Mouse (Mus musculus): ENCODE data around the gene Rps27rt. TPM values are rescaled to one million over a fixed set of nuclear protein-coding genes. Genes with fewer than 3 reads are reported as not detected.

Rps27rt gene
- polyA plus RNA-seq, 1 experiment from 2014 or later = 272 TPM

GRCm38 (mm10) chr9:114934231-114934630 lies 48.3 kb downstream of the Rps27rt start:
- Histone ChIP-seq H3K27ac (peak overlapping the region; percentile 88), H3K36me3 (no peaks in the 10 kb centered on the region), H3K4me3 (peak overlapping the region; percentile 78), H3K9me3 (no peaks in the 10 kb centered on the region), H3K27me3 (ENCODE audit: insufficient read depth, poor library complexity, severe bottlenecking) (peaks cover 6% of the 10 kb centered on the region; the same call in 1 of the 2 replicates), H3K4me1 (replicated peaks) (peaks cover 32% of the 10 kb centered on the region)
- no peak for DNase-seq (ENCODE audit: low spot score)
- 70% methylated on average over 11 of the region's 11 CpGs for WGBS

- H3K4me3 ChIP-seq = peak within 1 kb of the TSS; percentile 78
- H3K9me3 ChIP-seq = no peaks in the 10 kb centered on the region
- peak; percentile 97 for DNase-seq (ENCODE audit: low spot score)
- peaks cover 32% of the 10 kb centered on the region for H3K4me1 ChIP-seq (replicated peaks)
- peak within 1 kb of the TSS; percentile 88 for H3K27ac ChIP-seq
- H3K27me3 ChIP-seq (ENCODE audit: insufficient read depth, poor library complexity, severe bottlenecking) = peaks cover 6% of the 10 kb centered on the region; the same call in 1 of the 2 replicates
- no peaks in the 10 kb centered on the region for H3K36me3 ChIP-seq
- under 1% methylated on average over 30 of the region's 30 CpGs for WGBS
Observed at GRCm38 (mm10) chr9:114933723-114934171, 48.8 kb downstream of the Rps27rt start, which contains the start of gene Gpd1l. Gpd1l (minus strand) TSS chr9:114933987.

GRCm38 (mm10) chr9:114933037-114933722 lies 49.4 kb downstream of the Rps27rt start:
- no peaks in the 10 kb centered on the region for H3K9me3 ChIP-seq
- peak overlapping the region; percentile 88 for H3K27ac ChIP-seq
- 2% methylated on average over 50 of the region's 50 CpGs for WGBS
- peak overlapping the region; percentile 78 for H3K4me3 ChIP-seq
- no peak for DNase-seq (ENCODE audit: low spot score)
- H3K27me3 ChIP-seq (ENCODE audit: insufficient read depth, poor library complexity, severe bottlenecking) = peaks cover 6% of the 10 kb centered on the region; the same call in 1 of the 2 replicates
- no peaks in the 10 kb centered on the region for H3K36me3 ChIP-seq
- H3K4me1 ChIP-seq (replicated peaks) = peaks cover 32% of the 10 kb centered on the region

GRCm38 (mm10) chr9:114932607-114933006 lies 49.9 kb downstream of the Rps27rt start:
- Histone ChIP-seq H3K4me3 (peak overlapping the region; percentile 78), H3K9me3 (no peaks in the 10 kb centered on the region), H3K27ac (peak overlapping the region; percentile 88; the same call in 1 of the 2 replicates), H3K36me3 (no peaks in the 10 kb centered on the region), H3K27me3 (ENCODE audit: insufficient read depth, poor library complexity, severe bottlenecking) (peaks cover 6% of the 10 kb centered on the region; the same call in 1 of the 2 replicates), H3K4me1 (replicated peaks) (peaks cover 32% of the 10 kb centered on the region)
- no peak for DNase-seq (ENCODE audit: low spot score)
- 22% methylated on average over 13 of the region's 13 CpGs for WGBS

Other genes with a start within 250 kb of the Rps27rt start
- gene Cmtm7, start 200.9 kb downstream of the Rps27rt start, polyA plus RNA-seq (2016; fragmentation: Nextera tagmentation; extraction: Ambion mirVana) = 96.0 and 108 TPM in 2 replicates
- 31.7 and 35.3 TPM in 2 replicates for gene Cmtm8, start 138.6 kb downstream of the Rps27rt start, polyA plus RNA-seq (2016; fragmentation: Nextera tagmentation; extraction: Ambion mirVana)
- 14.3 and 16.0 TPM in 2 replicates for gene Gpd1l, start 48.8 kb downstream of the Rps27rt start, polyA plus RNA-seq (2016; fragmentation: Nextera tagmentation; extraction: Ambion mirVana)
- gene Osbpl10, start 4.2 kb downstream of the Rps27rt start, polyA plus RNA-seq (2016; fragmentation: Nextera tagmentation; extraction: Ambion mirVana) = 1.00 and 1.6 TPM in 2 replicates